Comparison of ENCODE assay signal across 12 mouse cellular contexts in the genomic region with DNA sequence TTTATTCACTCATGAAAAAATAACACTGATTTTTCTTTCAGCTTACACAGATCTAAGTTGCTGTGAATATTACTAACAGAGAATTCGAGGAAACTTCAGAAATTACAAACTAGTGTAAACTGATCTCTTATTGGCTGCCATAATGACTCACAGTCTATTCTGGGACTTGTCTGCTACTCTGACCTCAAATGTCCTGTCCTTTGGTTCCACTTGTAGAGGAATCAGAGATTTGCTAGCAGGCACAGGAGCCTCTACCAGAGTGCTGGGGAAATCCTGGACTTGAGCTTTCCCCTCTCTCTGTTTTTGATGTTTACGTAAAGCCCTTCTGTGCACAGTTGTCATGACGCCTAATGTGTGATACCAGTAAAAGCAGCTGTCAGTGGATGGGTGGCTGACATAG. TPM values are rescaled to one million over a fixed set of nuclear protein-coding genes. Genes with fewer than 3 reads are reported as not detected.
A peak's percentile ranks its signal among the peaks of the same experiment; 100 is the strongest.
DNase-seq lines count a peak whose midpoint lies in the region; ATAC-seq lines count a peak whose summit lies in the region.
"Had no signal": no experiment of that assay in that cellular context is flagged by ENCODE, and none has a peak within 500 bp of the region (broad histone marks: within the 10 kb centered on the region; RNA-seq: fewer than 3 reads in every experiment).

No protein-coding gene starts in this region.

- peaks cover 15 to 20% of the 10 kb centered on the region in 2 experiments for H3K4me1 ChIP-seq in heart, embryonic 14.5 days (ENCODE audit: control insufficient read depth in 2 of 2, insufficient read depth in 2 of 2, low read length in 2 of 2)
- no peaks in the 10 kb centered on the region for H3K4me1 ChIP-seq in liver, embryonic 11.5 days (replicated peaks; ENCODE audit: control insufficient read depth, insufficient read depth, low read length)
- H3K4me1 ChIP-seq: forebrain, embryonic 13.5 days had no signal

- H3K9me3 ChIP-seq in heart, embryonic 14.5 days (ENCODE audit: control insufficient read depth, low read length): no peaks in the 10 kb centered on the region
- no peaks in the 10 kb centered on the region for H3K9me3 ChIP-seq in liver, embryonic 11.5 days (ENCODE audit: control insufficient read depth, low read length)
- H3K9me3 ChIP-seq: forebrain, embryonic 13.5 days; lung, embryonic 15.5 days had no signal

- H3K9ac ChIP-seq in heart, embryonic 14.5 days (ENCODE audit: low read length): no peak overlapping the region
- no peak overlapping the region for H3K9ac ChIP-seq in liver, embryonic 11.5 days (ENCODE audit: low read depth, low read length)
- H3K9ac ChIP-seq: forebrain, embryonic 13.5 days; hindbrain, embryonic 14.5 days; lung, embryonic 15.5 days had no signal

- no peak overlapping the region for H3K4me3 ChIP-seq in heart, embryonic 14.5 days (ENCODE audit: control insufficient read depth in 1 of 2, insufficient read depth in 1 of 2, low read depth in 1 of 2, low read length in 2 of 2)
- no peak overlapping the region for H3K4me3 ChIP-seq in liver, embryonic 11.5 days (ENCODE audit: low read depth, low read length)
- H3K4me3 ChIP-seq: lung, embryonic 15.5 days had no signal

- peak; percentile 6 for DNase-seq in testis, postnatal 10 days (ENCODE audit: low spot score)
- DNase-seq in testis, postnatal 14 days (ENCODE audit: low spot score): no peak
- peak; percentile 4 for DNase-seq in fibroblast of lung, adult 2 months (ENCODE audit: low read depth)
- DNase-seq in cerebellum, adult 9-10 months: no peak
- DNase-seq in liver, embryonic 11.5 days (ENCODE audit: low spot score): no peak
- DNase-seq in cerebellum, adult 8-10 months: no peak
- DNase-seq: cerebellum, adult 11-12 months had no signal

- no peaks in the 10 kb centered on the region for H3K36me3 ChIP-seq in heart, embryonic 14.5 days (ENCODE audit: control insufficient read depth, insufficient read depth, low read length)
- no peaks in the 10 kb centered on the region for H3K36me3 ChIP-seq in liver, embryonic 11.5 days (ENCODE audit: control insufficient read depth, insufficient read depth, low read length)
- H3K36me3 ChIP-seq: lung, embryonic 15.5 days had no signal

- H3K4me2 ChIP-seq in heart, embryonic 14.5 days (ENCODE audit: low read length): no peak overlapping the region
- H3K4me2 ChIP-seq in liver, embryonic 11.5 days: no peak overlapping the region

- ATAC-seq in heart, embryonic 14.5 days (ENCODE audit: insufficient number of reproducible peaks, insufficient read depth, low FRiP score, low read depth): no peak
- no peak for ATAC-seq in liver, embryonic 11.5 days (replicated peaks; ENCODE audit: low FRiP score)

- no peaks in the 10 kb centered on the region for H3K27me3 ChIP-seq in heart, embryonic 14.5 days (ENCODE audit: control insufficient read depth, insufficient read depth, low read length)
- H3K27me3 ChIP-seq in liver, embryonic 11.5 days (replicated peaks; ENCODE audit: control insufficient read depth, insufficient read depth, low read length): no peaks in the 10 kb centered on the region

- 13% methylated on average over 3 of the region's 3 CpGs for WGBS in heart, embryonic 14.5 days
- WGBS in liver, embryonic 11.5 days: 59% methylated on average over 3 of the region's 3 CpGs

- H3K27ac ChIP-seq in heart, embryonic 14.5 days (replicated peaks in 1 of 2; ENCODE audit: control insufficient read depth in 1 of 2, insufficient read depth in 1 of 2, low read depth in 2 of 2, low read length in 2 of 2): peak overlapping the region; percentile 26 to 67; a peak in 3 of 4 replicates
- no peak overlapping the region for H3K27ac ChIP-seq in liver, embryonic 11.5 days (ENCODE audit: low read depth, low read length)
- H3K27ac ChIP-seq: forebrain, embryonic 13.5 days; hindbrain, embryonic 14.5 days; lung, embryonic 15.5 days had no signal

RNA-seq across cellular contexts. Expression of a gene that starts 25.5 kb away (rescaled TPM):
- 27.7 TPM in 2 replicates for polyA plus RNA-seq in heart, embryonic 14.5 days (2014; fragmentation: Nextera tagmentation; extraction: Ambion mirVana)
- polyA plus RNA-seq in liver, embryonic 11.5 days (2014; fragmentation: Nextera tagmentation; extraction: Ambion mirVana): 21.2 TPM in 2 replicates

RNA-seq across cellular contexts. Expression of a gene that starts 58.0 kb away (rescaled TPM):
- 0.46 and 0.70 TPM in 2 replicates for polyA plus RNA-seq in heart, embryonic 14.5 days (2014; fragmentation: Nextera tagmentation; extraction: Ambion mirVana)
- 1.0 and 1.3 TPM in 2 replicates for polyA plus RNA-seq in liver, embryonic 11.5 days (2014; fragmentation: Nextera tagmentation; extraction: Ambion mirVana)
- polyA plus RNA-seq: embryonic facial prominence, embryonic 14.5 days; forebrain, embryonic 13.5 days; hindbrain, embryonic 14.5 days; lung, embryonic 15.5 days had no signal

Comparison
In these comparisons a context has a peak if more than half of its experiments do, and no peak if none do; other contexts are left out.
1. DNase-seq: peak in testis, postnatal 10 days (single experiment) and fibroblast of lung, adult 2 months (single experiment); none in testis, postnatal 14 days (single experiment), cerebellum, adult 9-10 months (single experiment), liver, embryonic 11.5 days (single experiment) and cerebellum, adult 8-10 months (single experiment).